Mouse (Mus musculus): Measurements from ENCODE around the gene Pla2g1b.
"Not testable (repeated sequence)": the region's sequence is repeated elsewhere in the genome, so short reads cannot be mapped to it uniquely, and the experiment has no call there.

GRCm38 (mm10) chr5:115495618-115496017, 29.6 kb downstream of the Pla2g1b start:
- TF ChIP-seq GATA1 (IDR thresholded peaks at IDR 0.05; ENCODE audit: borderline replicate concordance, low read length); FLI1 (IDR thresholded peaks at IDR 0.05; ENCODE audit: low read length): not testable (repeated sequence)
